Mouse (Mus musculus): Measurements from ENCODE around the gene Hjurp.

Hjurp gene

GRCm38 (mm10) chr1:88277098-88277817 is at the start of gene Hjurp, which contains the start of gene Trpm8:
TSS of gene Hjurp (minus strand) at chr1:88277633.
TSS of gene Trpm8 (plus strand) at chr1:88277661.
- under 1% methylated on average over 50 of the region's 50 CpGs for WGBS

- 84% methylated on average over 3 of the region's 3 CpGs for WGBS
Observed at GRCm38 (mm10) chr1:88323101-88323500, 45.7 kb upstream of the Hjurp start.

- 42% methylated on average over 7 of the region's 7 CpGs for WGBS
Observed at GRCm38 (mm10) chr1:88320821-88321395, 43.5 kb upstream of the Hjurp start.

GRCm38 (mm10) chr1:88318531-88319060 is 41.2 kb upstream of the Hjurp start:
- 75% methylated on average over 6 of the region's 6 CpGs for WGBS

GRCm38 (mm10) chr1:88317279-88317678 is 39.8 kb upstream of the Hjurp start:
- 100% methylated on average over 1 of the region's 1 CpGs for WGBS

GRCm38 (mm10) chr1:88310349-88310748 is 32.9 kb upstream of the Hjurp start:
- 63% methylated on average over 3 of the region's 3 CpGs for WGBS

- WGBS: 50% methylated on average over 3 of the region's 3 CpGs
Observed at GRCm38 (mm10) chr1:88309905-88310304, 32.5 kb upstream of the Hjurp start.

GRCm38 (mm10) chr1:88309020-88309419 is 31.6 kb upstream of the Hjurp start:
- WGBS: 52% methylated on average over 2 of the region's 2 CpGs

GRCm38 (mm10) chr1:88307180-88307579 is 29.7 kb upstream of the Hjurp start:
- 64% methylated on average over 12 of the region's 12 CpGs for WGBS

GRCm38 (mm10) chr1:88306543-88306942 is 29.1 kb upstream of the Hjurp start:
- 58% methylated on average over 1 of the region's 1 CpGs for WGBS

- 46% methylated on average over 6 of the region's 6 CpGs for WGBS
Observed at GRCm38 (mm10) chr1:88305018-88305795, 27.8 kb upstream of the Hjurp start.

GRCm38 (mm10) chr1:88304261-88304985 is 27.0 kb upstream of the Hjurp start:
- 57% methylated on average over 8 of the region's 8 CpGs for WGBS

GRCm38 (mm10) chr1:88303762-88304161 is 26.3 kb upstream of the Hjurp start:
- 60% methylated on average over 6 of the region's 6 CpGs for WGBS

GRCm38 (mm10) chr1:88302057-88302740 is 24.8 kb upstream of the Hjurp start:
- 66% methylated on average over 14 of the region's 14 CpGs for WGBS

GRCm38 (mm10) chr1:88301121-88302014 is 23.9 kb upstream of the Hjurp start:
- WGBS: 71% methylated on average over 9 of the region's 9 CpGs

GRCm38 (mm10) chr1:88300301-88301050 is 23.0 kb upstream of the Hjurp start:
- 42% methylated on average over 5 of the region's 5 CpGs for WGBS

GRCm38 (mm10) chr1:88299529-88299945 is 22.1 kb upstream of the Hjurp start:
- 83% methylated on average over 2 of the region's 2 CpGs for WGBS

- WGBS: 61% methylated on average over 4 of the region's 4 CpGs
Observed at GRCm38 (mm10) chr1:88298686-88299528, 21.5 kb upstream of the Hjurp start.

Data from cerebral cortex, adult 2 months (tissue).